Mouse (Mus musculus) MEL (cell line): ENCODE results near the gene Lrrc73. TPM values are rescaled to one million over a fixed set of nuclear protein-coding genes. Genes with fewer than 3 reads are reported as not detected.

Experiments
- DNase-seq: peaks from one replicate; pipeline ENCODE4 v3.0.0; 2011; ENCODE audit warnings: low read depth, low spot score
- H3K27ac ChIP-seq: 2 replicates; pipeline ENCODE4 v1.5.1; 2012; ENCODE audit warnings: low read depth, mild to moderate bottlenecking, control low read depth, low read length, moderate library complexity; ENCODE audit not compliant: control insufficient read depth
- H3K27me3 ChIP-seq, 2 experiments: fragments of 150-350 bp in 1 of 2; sonication (generic) in 1 of 2; 2 replicates each; pipeline ENCODE4 v1.6.1; 2012; ENCODE audit warnings: low read length in 2 of 2, mild to moderate bottlenecking in 2 of 2, improper control_type of control experiment in 1 of 2, moderate library complexity in 1 of 2; ENCODE audit not compliant: insufficient read depth in 2 of 2, control insufficient read depth in 1 of 2
- H3K36me3 ChIP-seq, 2 experiments: 2 replicates each; pipeline ENCODE4 v1.6.1; 2012 to 2014; ENCODE audit warnings: low read length in 2 of 2, improper control_type of control experiment in 1 of 2, inconsistent platforms in 1 of 2, mild to moderate bottlenecking in 1 of 2; ENCODE audit not compliant: insufficient read depth in 2 of 2, control insufficient read depth in 1 of 2
- H3K4me1 ChIP-seq, 2 experiments: fragments of 150-350 bp in 1 of 2; sonication (generic) in 1 of 2; 2 replicates each; pipeline ENCODE4 v1.6.1; 2012; ENCODE audit warnings: low read length in 2 of 2, improper control_type of control experiment in 1 of 2, mild to moderate bottlenecking in 1 of 2; ENCODE audit not compliant: insufficient read depth in 2 of 2, control insufficient read depth in 1 of 2
- H3K4me3 ChIP-seq, 2 experiments: fragments of 150-350 bp in 1 of 2; sonication (generic) in 1 of 2; 2 replicates each; pipeline ENCODE4 v1.5.1; 2012; ENCODE audit warnings: low read depth in 2 of 2, low read length in 2 of 2, mild to moderate bottlenecking in 2 of 2, moderate library complexity in 2 of 2, control low read depth in 1 of 2, improper control_type of control experiment in 1 of 2; ENCODE audit not compliant: control insufficient read depth in 1 of 2, insufficient read depth in 1 of 2
- H3K79me2 ChIP-seq: 2 replicates; pipeline ENCODE4 v1.6.1; 2012; ENCODE audit warnings: mild to moderate bottlenecking, low read length, moderate library complexity; ENCODE audit not compliant: control insufficient read depth, poor library complexity, insufficient read depth
- H3K9ac ChIP-seq: 2 replicates; pipeline ENCODE4 v1.6.1; 2012; ENCODE audit warnings: low read depth, mild to moderate bottlenecking, control low read depth, low read length, moderate library complexity; ENCODE audit not compliant: control insufficient read depth, poor library complexity, severe bottlenecking
- H3K9me3 ChIP-seq: fragments of 150-350 bp; sonication (generic); replicated peaks from 2 replicates; pipeline ENCODE4 v1.6.1; 2012; ENCODE audit warnings: mild to moderate bottlenecking, low read length, improper control_type of control experiment, moderate library complexity; ENCODE audit not compliant: insufficient read depth
- CHD1 ChIP-seq: IDR thresholded peaks from 2 replicates; pipeline ENCODE4 v1.6.1; 2012; ENCODE audit warnings: low read depth, mild to moderate bottlenecking, inconsistent platforms, low read length, improper control_type of control experiment
- CHD2 ChIP-seq: IDR thresholded peaks from 2 replicates; pipeline ENCODE4 v1.6.1; 2011; ENCODE audit warnings: low read length, improper control_type of control experiment
- CTCF ChIP-seq, 3 experiments: IDR thresholded peaks in 2 of 3; conservative IDR thresholded peaks in 1 of 3; 2 replicates each; pipeline ENCODE4 v1.5.1; 2011 to 2012; ENCODE audit warnings: low read length in 3 of 3, low read depth in 2 of 3, mild to moderate bottlenecking in 2 of 3, improper control_type of control experiment in 1 of 3, inconsistent platforms in 1 of 3, mixed read lengths in 1 of 3, moderate library complexity in 1 of 3; ENCODE audit not compliant: control insufficient read depth in 1 of 3, insufficient read depth in 1 of 3, poor library complexity in 1 of 3, severe bottlenecking in 1 of 3
- ELF1 ChIP-seq: IDR thresholded peaks from 2 replicates; pipeline ENCODE4 v1.6.1; 2014; ENCODE audit warnings: low read depth, mild to moderate bottlenecking, inconsistent platforms, low read length, improper control_type of control experiment, moderate library complexity
- EP300 ChIP-seq, 2 experiments: IDR thresholded peaks; 2 replicates each; pipeline ENCODE4 v1.6.1; 2011; ENCODE audit warnings: improper control_type of control experiment in 2 of 2, low read length in 2 of 2, low read depth in 1 of 2, mild to moderate bottlenecking in 1 of 2
- ETS1 ChIP-seq: IDR thresholded peaks from 2 replicates; pipeline ENCODE4 v1.6.1; 2012; ENCODE audit warnings: low read depth, mild to moderate bottlenecking, inconsistent platforms, low read length, improper control_type of control experiment, moderate library complexity
- GABPA ChIP-seq: IDR thresholded peaks from 2 replicates; pipeline ENCODE4 v1.6.1; 2012; ENCODE audit warnings: low read depth, mild to moderate bottlenecking, inconsistent platforms, low read length, improper control_type of control experiment, moderate library complexity
- GATA1 ChIP-seq: IDR thresholded peaks from 2 replicates; pipeline ENCODE4 v1.6.1; 2011; ENCODE audit warnings: low read depth, low read length, improper control_type of control experiment
- HCFC1 ChIP-seq: IDR thresholded peaks from 2 replicates; pipeline ENCODE4 v1.6.1; 2012; ENCODE audit warnings: low read depth, mild to moderate bottlenecking, inconsistent platforms, low read length, improper control_type of control experiment, moderate library complexity
- MEF2A ChIP-seq: IDR thresholded peaks from 2 replicates; pipeline ENCODE4 v1.6.1; 2014; ENCODE audit warnings: low read depth, mild to moderate bottlenecking, inconsistent platforms, low read length, improper control_type of control experiment; ENCODE audit not compliant: poor library complexity, insufficient replicate concordance, severe bottlenecking; ENCODE audit errors: extremely low read depth
- POLR2A ChIP-seq, 2 experiments: IDR thresholded peaks; 2 replicates each; pipeline ENCODE4 v1.6.1; 2011 to 2012; ENCODE audit warnings: low read length in 2 of 2, mild to moderate bottlenecking in 2 of 2, control low read depth in 1 of 2, improper control_type of control experiment in 1 of 2, low read depth in 1 of 2, moderate library complexity in 1 of 2; ENCODE audit not compliant: control insufficient read depth in 1 of 2, insufficient read depth in 1 of 2, poor library complexity in 1 of 2
- POLR2AphosphoS2 ChIP-seq: IDR thresholded peaks from 2 replicates; pipeline ENCODE4 v1.6.1; 2011; ENCODE audit warnings: low read length, improper control_type of control experiment
- RCOR1 ChIP-seq: IDR thresholded peaks from 2 replicates; pipeline ENCODE4 v1.6.1; 2012; ENCODE audit warnings: low read depth, mild to moderate bottlenecking, inconsistent platforms, low read length, improper control_type of control experiment
- TAL1 ChIP-seq: IDR thresholded peaks from 2 replicates; pipeline ENCODE4 v1.6.1; 2012; ENCODE audit warnings: mild to moderate bottlenecking, inconsistent platforms, low read length, moderate library complexity, mixed read lengths
- TCF12 ChIP-seq: IDR thresholded peaks from 2 replicates; pipeline ENCODE4 v1.6.1; 2014; ENCODE audit warnings: low read depth, mild to moderate bottlenecking, inconsistent platforms, low read length, improper control_type of control experiment, moderate library complexity
- USF1 ChIP-seq: IDR thresholded peaks from 2 replicates; pipeline ENCODE4 v1.6.1; 2014; ENCODE audit warnings: low read depth, mild to moderate bottlenecking, inconsistent platforms, low read length, improper control_type of control experiment, moderate library complexity
- polyA plus RNA-seq, 2 experiments: library from polyadenylated mRNA; stranded (reverse) in 1 of 2; unstranded in 1 of 2; fragments of >175 nt in 1 of 2; fragments of >200 nt in 1 of 2; gene quantifications; 2 replicates each; pipeline versions ENCODE4 v1.2.1 to v1.2.4; 2012; ENCODE audit warnings: low replicate concordance in 2 of 2, low read depth in 1 of 2; ENCODE audit not compliant: insufficient read length in 2 of 2, insufficient read depth in 1 of 2, missing spikeins in 1 of 2
- total RNA-seq: library from RNA; depleted of rRNA; stranded (reverse); fragments of 300-350 nt; gene quantifications from 2 replicates; pipeline ENCODE4 v1.2.3, GENCODE M21; 2012

The Lrrc73 gene
- total and polyA plus RNA-seq, 3 experiments = 1.2 to 3.5 TPM; not detected in 1

GRCm38 (mm10) chr17:46237079-46237478 lies 16.3 kb upstream of the Lrrc73 start:
- H3K9me3 ChIP-seq = no peaks in the 10 kb centered on the region
- DNase-seq = peak; percentile 30
- H3K27me3 ChIP-seq = no peaks in the 10 kb centered on the region
- peaks cover 19 to 30% of the 10 kb centered on the region in 2 experiments for H3K36me3 ChIP-seq
- H3K4me3 ChIP-seq = no peak overlapping the region
- no peak overlapping the region for H3K9ac ChIP-seq
- peaks cover 16 to 18% of the 10 kb centered on the region in 2 experiments for H3K4me1 ChIP-seq
- H3K79me2 ChIP-seq = no peaks in the 10 kb centered on the region
- TF ChIP-seq CTCF (IDR thresholded peaks at IDR 0.05 in 2 of 3, conservative IDR thresholded peaks at IDR 0.05 in 1 of 3; ENCODE audit: control insufficient read depth in 1 of 3, insufficient read depth in 1 of 3, low read depth in 2 of 3, low read length in 3 of 3, poor library complexity in 1 of 3, severe bottlenecking in 1 of 3) = no peak
- TF ChIP-seq POLR2AphosphoS2 = no peak
- TF ChIP-seq POLR2A (IDR thresholded peaks at IDR 0.05; ENCODE audit: control insufficient read depth in 1 of 2, insufficient read depth in 1 of 2, low read depth in 1 of 2, low read length in 2 of 2, poor library complexity in 1 of 2) = no peak
- TF ChIP-seq MEF2A = no peak
- TF ChIP-seq GABPA = no peak
- TF ChIP-seq CHD2 = no peak
- peak; percentile 44 for TF ChIP-seq GATA1
- peak; percentile 14 to 52; a peak in 1 of 4 replicates for TF ChIP-seq EP300 (IDR thresholded peaks at IDR 0.05; ENCODE audit: low read depth in 1 of 2, low read length in 2 of 2)
- TF ChIP-seq TAL1 = no peak; the same call in 1 of the 2 replicates
- no peak for TF ChIP-seq USF1
- TF ChIP-seq CHD1 = no peak
- no peak for TF ChIP-seq HCFC1
- TF ChIP-seq TCF12 = peak; percentile 70; the same call in 1 of the 2 replicates
- H3K27ac ChIP-seq = peak overlapping the region; percentile 48

GRCm38 (mm10) chr17:46237480-46237879 lies 15.9 kb upstream of the Lrrc73 start:
- Histone ChIP-seq H3K27ac (peak overlapping the region; percentile 28), H3K79me2 (no peaks in the 10 kb centered on the region), H3K36me3 (peaks cover 19 to 32% of the 10 kb centered on the region in 2 experiments), H3K4me1 (peaks cover 16 to 18% of the 10 kb centered on the region in 2 experiments), H3K9me3 (no peaks in the 10 kb centered on the region), H3K9ac (no peak overlapping the region), H3K27me3 (no peaks in the 10 kb centered on the region), H3K4me3 (no peak overlapping the region)
- TF ChIP-seq ELF1 = no peak
- TF ChIP-seq ETS1 = peak; percentile 55; the same call in 1 of the 2 replicates
- 0 out of 2 replicates have a peak, but pooled peaks have one; percentile 16 for TF ChIP-seq RCOR1
- DNase-seq = peak; percentile 52
